Comparison of ENCODE assay signal across 8 mouse cellular contexts in the genomic region with DNA sequence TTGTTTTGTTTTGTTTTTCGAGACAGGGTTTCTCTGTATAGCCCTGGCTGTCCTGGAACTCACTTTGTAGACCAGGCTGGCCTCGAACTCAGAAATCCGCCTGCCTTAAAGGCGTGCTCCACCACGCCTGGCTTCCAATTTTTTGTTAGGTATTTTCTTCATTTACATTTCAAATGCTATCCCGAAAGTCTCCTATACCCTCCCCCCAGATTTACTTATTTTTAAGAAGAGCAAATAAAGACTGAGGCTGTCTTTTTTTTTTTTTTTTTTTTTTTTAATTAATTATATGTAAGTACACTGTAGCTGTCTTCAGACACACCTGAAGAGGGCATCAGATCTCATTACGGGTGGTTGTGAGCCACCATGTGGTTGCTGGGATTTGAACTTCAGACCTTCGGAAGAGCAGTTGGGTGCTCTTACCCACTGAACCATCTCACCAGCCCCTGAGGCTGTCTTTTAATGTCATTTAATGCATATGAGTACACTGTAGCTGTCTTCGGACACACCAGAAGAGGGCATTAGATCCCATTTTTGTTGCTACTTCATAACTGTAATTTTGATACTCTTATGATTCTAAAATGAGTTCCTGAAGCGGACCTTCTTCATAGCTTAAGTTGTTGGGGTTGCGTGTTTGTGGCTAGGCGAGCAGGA. TPM values are rescaled to one million over a fixed set of nuclear protein-coding genes. Genes with fewer than 3 reads are reported as not detected.
DNase-seq lines count a peak whose midpoint lies in the region; ATAC-seq and TF ChIP-seq lines count a peak whose summit lies in the region.
"Not testable (repeated sequence)": the region's sequence is repeated elsewhere in the genome, so short reads cannot be mapped to it uniquely, and the experiment has no call there.

No protein-coding gene starts in this region.

- not testable (repeated sequence) for TF ChIP-seq POLR2A in cortical plate, adult 2 months (IDR thresholded peaks at IDR 0.05; ENCODE audit: extremely low read depth, insufficient read depth, low read length); small intestine, adult 2 months (IDR thresholded peaks at IDR 0.05; ENCODE audit: low read depth, low read length)

- H3K27ac ChIP-seq in cortical plate, adult 2 months (ENCODE audit: insufficient read depth, low read length); forebrain, embryonic 16.5 days (ENCODE audit: low read length); liver, embryonic 14.5 days; midbrain, embryonic 12.5 days (replicated peaks): not testable (repeated sequence)
- peak overlapping the region; percentile 72; the same call in 1 of the 2 replicates for H3K27ac ChIP-seq in kidney, embryonic 14.5 days (ENCODE audit: low read depth, low read length)
- peak overlapping the region; percentile 54; the same call in 1 of the 2 replicates for H3K27ac ChIP-seq in small intestine, adult 2 months (ENCODE audit: insufficient read depth, low read depth, low read length)

- not testable (repeated sequence) for ATAC-seq in forebrain, embryonic 16.5 days; midbrain, embryonic 12.5 days (ENCODE audit: low FRiP score, low read depth)
- ATAC-seq in hematopoietic stem cell, adult 5-6 weeks (replicated peaks in 1 of 2; ENCODE audit: insufficient read depth in 1 of 2, low FRiP score in 2 of 2, low TSS enrichment in 1 of 2, low read depth in 1 of 2, poor library complexity in 2 of 2, severe bottlenecking in 2 of 2) = peak; percentile 46 to 55; a peak in 3 of 4 replicates
- peak; percentile 66 for ATAC-seq in kidney, embryonic 14.5 days (ENCODE audit: low FRiP score, low TSS enrichment)
- ATAC-seq in liver, embryonic 14.5 days (ENCODE audit: insufficient read depth) = peak; percentile 78

- not testable (repeated sequence) for H3K9me3 ChIP-seq in forebrain, embryonic 16.5 days (ENCODE audit: control insufficient read depth, low read length); kidney, embryonic 14.5 days (ENCODE audit: control insufficient read depth, low read length); liver, embryonic 14.5 days (ENCODE audit: control insufficient read depth, low read length); midbrain, embryonic 12.5 days

- H3K27me3 ChIP-seq in forebrain, embryonic 16.5 days (replicated peaks; ENCODE audit: control insufficient read depth, insufficient read depth, low read length); kidney, embryonic 14.5 days (ENCODE audit: control insufficient read depth, insufficient read depth, low read length); liver, embryonic 14.5 days (ENCODE audit: control insufficient read depth, insufficient read depth, low read length); midbrain, embryonic 12.5 days; small intestine, adult 2 months (ENCODE audit: control insufficient read depth, insufficient read depth, low read length): not testable (repeated sequence)

- DNase-seq in CD4-positive helper T cell, adult 2 months (ENCODE audit: low read depth, low spot score) = peak; percentile 23
- peak in 2 of 3 experiments; percentile 19 to 37 for DNase-seq in liver, embryonic 14.5 days (ENCODE audit: low read depth in 3 of 3, low spot score in 3 of 3)

- peak overlapping the region; percentile 67 for H3K4me2 ChIP-seq in forebrain, embryonic 16.5 days (ENCODE audit: low read length)
- peak overlapping the region; percentile 56 for H3K4me2 ChIP-seq in kidney, embryonic 14.5 days (replicated peaks; ENCODE audit: low read depth, low read length)
- peak overlapping the region; percentile 83 for H3K4me2 ChIP-seq in liver, embryonic 14.5 days (ENCODE audit: low read depth)
- peak overlapping the region; percentile 64 for H3K4me2 ChIP-seq in midbrain, embryonic 12.5 days (replicated peaks)

- peak overlapping the region; percentile 49 for H3K9ac ChIP-seq in forebrain, embryonic 16.5 days (replicated peaks; ENCODE audit: low read depth, low read length)
- H3K9ac ChIP-seq in kidney, embryonic 14.5 days (ENCODE audit: low read depth, low read length); liver, embryonic 14.5 days (replicated peaks): not testable (repeated sequence)
- H3K9ac ChIP-seq in midbrain, embryonic 12.5 days (replicated peaks) = peak overlapping the region; percentile 53

- TF ChIP-seq CTCF in cortical plate, adult 2 months (IDR thresholded peaks at IDR 0.05; ENCODE audit: extremely low read depth, insufficient read depth, low read length); small intestine, adult 2 months (IDR thresholded peaks at IDR 0.05; ENCODE audit: extremely low read depth, insufficient read length, insufficient replicate concordance, low read depth, low read length): not testable (repeated sequence)
- TF ChIP-seq CTCF in liver, embryonic 14.5 days (IDR thresholded peaks at IDR 0.05; ENCODE audit: low read depth) = peak; percentile 15; the same call in 1 of the 2 replicates

- H3K4me1 ChIP-seq in cortical plate, adult 2 months (ENCODE audit: control insufficient read depth, insufficient read depth, low read length); forebrain, embryonic 16.5 days (replicated peaks; ENCODE audit: control insufficient read depth, insufficient read depth, low read length); kidney, embryonic 14.5 days (ENCODE audit: control insufficient read depth, insufficient read depth, low read length); liver, embryonic 14.5 days (replicated peaks; ENCODE audit: control insufficient read depth in 2 of 2, insufficient read depth in 2 of 2, low read length in 1 of 2); midbrain, embryonic 12.5 days; small intestine, adult 2 months (ENCODE audit: control insufficient read depth, insufficient read depth, insufficient read length, low read length): not testable (repeated sequence)

- not testable (repeated sequence) for H3K36me3 ChIP-seq in forebrain, embryonic 16.5 days (ENCODE audit: control insufficient read depth, insufficient read depth); kidney, embryonic 14.5 days (ENCODE audit: control insufficient read depth, insufficient read depth, low read length); liver, embryonic 14.5 days (replicated peaks; ENCODE audit: control insufficient read depth, insufficient read depth, low read depth); midbrain, embryonic 12.5 days; small intestine, adult 2 months (ENCODE audit: control insufficient read depth, insufficient read depth, low read length)

- 47% methylated on average over 12 of the region's 12 CpGs for WGBS in forebrain, embryonic 16.5 days
- 45% methylated on average over 12 of the region's 12 CpGs for WGBS in kidney, embryonic 14.5 days
- 33% methylated on average over 12 of the region's 12 CpGs for WGBS in liver, embryonic 14.5 days (ENCODE audit: insufficient replicate concordance)
- WGBS in midbrain, embryonic 12.5 days = 47% methylated on average over 12 of the region's 12 CpGs
- WGBS in small intestine, adult 2 months = 38% methylated on average over 12 of the region's 12 CpGs

- not testable (repeated sequence) for TF ChIP-seq EP300 in liver, embryonic 14.5 days (IDR thresholded peaks at IDR 0.05; ENCODE audit: low read depth)

- H3K4me3 ChIP-seq in cortical plate, adult 2 months (ENCODE audit: insufficient read depth, low read length) = peak overlapping the region; percentile 79
- H3K4me3 ChIP-seq in forebrain, embryonic 16.5 days (replicated peaks; ENCODE audit: low read length) = peak overlapping the region; percentile 48
- H3K4me3 ChIP-seq in kidney, embryonic 14.5 days (ENCODE audit: low read length) = peak overlapping the region; percentile 60
- H3K4me3 ChIP-seq in liver, embryonic 14.5 days (ENCODE audit: insufficient read depth in 1 of 2, low read depth in 2 of 2, low read length in 2 of 2) = peak overlapping the region; percentile 68 to 79
- peak overlapping the region; percentile 49 for H3K4me3 ChIP-seq in midbrain, embryonic 12.5 days
- peak overlapping the region; percentile 69 for H3K4me3 ChIP-seq in small intestine, adult 2 months (ENCODE audit: low read depth, low read length)

RNA-seq across cellular contexts. Expression of a gene that starts 0.5 kb away (rescaled TPM):
- polyA plus RNA-seq in cortical plate, adult 2 months (2012; rRNA removed) = 4.7 and 5.0 TPM in 2 replicates
- 3.1 and 3.4 TPM in 2 replicates for polyA plus RNA-seq in forebrain, embryonic 16.5 days (2015; fragmentation: Nextera tagmentation; extraction: Ambion mirVana)
- total RNA-seq in hematopoietic stem cell, adult 5-6 weeks (2017) = 7.3 and 13.8 TPM in 2 replicates
- 6.4 and 8.0 TPM in 2 replicates for polyA plus RNA-seq in kidney, embryonic 14.5 days (2014; fragmentation: Nextera tagmentation; extraction: Ambion mirVana)
- polyA plus RNA-seq in liver, embryonic 14.5 days (2012; rRNA removed) = 1.7 and 2.2 TPM in 2 replicates
- 2.5 and 3.4 TPM in 2 replicates for polyA plus RNA-seq in liver, embryonic 14.5 days (2014; fragmentation: Nextera tagmentation; extraction: Ambion mirVana)
- polyA plus RNA-seq in midbrain, embryonic 12.5 days (2016; fragmentation: Nextera tagmentation; extraction: Ambion mirVana) = 3.0 and 4.5 TPM in 2 replicates
- polyA plus RNA-seq in small intestine, adult 2 months (2012; rRNA removed) = 4.3 and 5.9 TPM in 2 replicates

RNA-seq across cellular contexts. Expression of a gene that starts 25.6 kb away (rescaled TPM):
- polyA plus RNA-seq in cortical plate, adult 2 months (2012; rRNA removed) = 53.2 and 54.1 TPM in 2 replicates
- polyA plus RNA-seq in forebrain, embryonic 16.5 days (2015; fragmentation: Nextera tagmentation; extraction: Ambion mirVana) = 79.5 and 82.6 TPM in 2 replicates
- 75.5 and 81.1 TPM in 2 replicates for total RNA-seq in hematopoietic stem cell, adult 5-6 weeks (2017)
- 38.3 and 66.8 TPM in 2 replicates for polyA plus RNA-seq in kidney, embryonic 14.5 days (2014; fragmentation: Nextera tagmentation; extraction: Ambion mirVana)
- polyA plus RNA-seq in liver, embryonic 14.5 days (2012; rRNA removed) = 8.3 and 11.6 TPM in 2 replicates
- 21.6 and 25.6 TPM in 2 replicates for polyA plus RNA-seq in liver, embryonic 14.5 days (2014; fragmentation: Nextera tagmentation; extraction: Ambion mirVana)
- polyA plus RNA-seq in midbrain, embryonic 12.5 days (2016; fragmentation: Nextera tagmentation; extraction: Ambion mirVana) = 70.3 and 71.0 TPM in 2 replicates
- polyA plus RNA-seq in small intestine, adult 2 months (2012; rRNA removed) = 1.8 and 3.0 TPM in 2 replicates

RNA-seq across cellular contexts. Expression of a gene that starts 29.3 kb away (rescaled TPM):
- 5.6 and 7.2 TPM in 2 replicates for polyA plus RNA-seq in cortical plate, adult 2 months (2012; rRNA removed)
- polyA plus RNA-seq in forebrain, embryonic 16.5 days (2015; fragmentation: Nextera tagmentation; extraction: Ambion mirVana) = 2.9 and 3.0 TPM in 2 replicates
- total RNA-seq in hematopoietic stem cell, adult 5-6 weeks (2017) = 0.50 TPM in 1 of 2 replicates, not detected in the other
- polyA plus RNA-seq in kidney, embryonic 14.5 days (2014; fragmentation: Nextera tagmentation; extraction: Ambion mirVana) = 1.3 and 2.1 TPM in 2 replicates
- polyA plus RNA-seq in liver, embryonic 14.5 days (2012; rRNA removed) = 1.5 and 2.4 TPM in 2 replicates
- polyA plus RNA-seq in liver, embryonic 14.5 days (2014; fragmentation: Nextera tagmentation; extraction: Ambion mirVana) = 3.9 and 4.7 TPM in 2 replicates
- polyA plus RNA-seq in midbrain, embryonic 12.5 days (2016; fragmentation: Nextera tagmentation; extraction: Ambion mirVana) = 1.6 and 2.7 TPM in 2 replicates
- polyA plus RNA-seq in small intestine, adult 2 months (2012; rRNA removed) = 17.3 and 23.2 TPM in 2 replicates

RNA-seq across cellular contexts. Expression of a gene that starts 41.2 kb away (rescaled TPM):
- polyA plus RNA-seq in cortical plate, adult 2 months (2012; rRNA removed) = 7.8 and 9.0 TPM in 2 replicates
- 24.9 and 27.2 TPM in 2 replicates for polyA plus RNA-seq in forebrain, embryonic 16.5 days (2015; fragmentation: Nextera tagmentation; extraction: Ambion mirVana)
- 21.8 and 23.0 TPM in 2 replicates for total RNA-seq in hematopoietic stem cell, adult 5-6 weeks (2017)
- polyA plus RNA-seq in kidney, embryonic 14.5 days (2014; fragmentation: Nextera tagmentation; extraction: Ambion mirVana) = 33.5 and 36.5 TPM in 2 replicates
- 6.1 and 7.5 TPM in 2 replicates for polyA plus RNA-seq in liver, embryonic 14.5 days (2012; rRNA removed)
- 12.5 and 14.2 TPM in 2 replicates for polyA plus RNA-seq in liver, embryonic 14.5 days (2014; fragmentation: Nextera tagmentation; extraction: Ambion mirVana)
- 31.6 and 33.2 TPM in 2 replicates for polyA plus RNA-seq in midbrain, embryonic 12.5 days (2016; fragmentation: Nextera tagmentation; extraction: Ambion mirVana)
- 0.60 and 1.1 TPM in 2 replicates for polyA plus RNA-seq in small intestine, adult 2 months (2012; rRNA removed)
